Mouse (Mus musculus): Measurements from ENCODE around the gene Pdzrn4.
"Not testable (repeated sequence)": the region's sequence is repeated elsewhere in the genome, so short reads cannot be mapped to it uniquely, and the experiment has no call there.

Gene Pdzrn4

DNA sequence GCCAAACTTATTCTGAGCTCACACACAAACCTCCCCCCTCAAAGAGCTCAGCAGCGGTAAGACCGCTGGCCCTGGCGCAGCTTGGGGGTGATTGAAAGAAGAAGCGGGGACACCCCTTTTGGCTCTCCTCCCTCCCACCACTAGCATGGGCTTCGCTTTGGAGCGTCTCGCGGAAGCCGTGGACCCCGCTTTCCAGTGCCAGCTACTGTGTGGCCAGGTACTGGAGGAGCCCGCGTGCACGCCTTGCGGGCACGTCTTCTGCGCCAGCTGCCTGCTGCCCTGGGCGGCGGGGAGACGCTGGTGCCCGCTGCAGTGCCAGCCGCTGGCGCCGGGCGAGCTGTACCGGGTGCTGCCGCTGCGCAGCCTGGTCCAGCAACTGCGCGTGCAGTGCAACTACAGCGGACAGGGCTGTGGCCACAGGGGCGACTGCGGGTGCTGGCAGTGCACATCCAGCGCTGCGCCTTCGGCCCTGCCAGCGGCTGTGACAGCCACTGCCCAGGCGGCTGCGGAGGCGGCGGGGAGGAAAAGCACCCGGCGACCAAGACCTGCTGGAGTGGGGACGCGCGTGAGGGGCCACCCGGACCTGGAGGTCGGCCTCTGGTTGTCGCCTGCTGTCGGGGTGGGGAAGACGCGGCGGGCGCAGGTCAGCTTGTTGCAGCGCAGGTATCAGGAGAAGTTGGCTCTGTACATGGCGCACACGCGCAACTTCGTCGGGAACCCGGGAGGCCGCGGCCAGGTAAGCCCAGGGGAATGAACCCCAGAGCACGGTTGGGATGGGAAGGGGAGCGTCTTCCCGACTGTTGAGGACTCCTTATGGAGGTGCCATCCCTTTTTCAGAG, at the start of gene Pdzrn4:
Gene Pdzrn4 (plus strand): TSS at position 112 of the 839 bp plus-strand sequence.
- no peak for DNase-seq (ENCODE audit: low read depth)

DNA sequence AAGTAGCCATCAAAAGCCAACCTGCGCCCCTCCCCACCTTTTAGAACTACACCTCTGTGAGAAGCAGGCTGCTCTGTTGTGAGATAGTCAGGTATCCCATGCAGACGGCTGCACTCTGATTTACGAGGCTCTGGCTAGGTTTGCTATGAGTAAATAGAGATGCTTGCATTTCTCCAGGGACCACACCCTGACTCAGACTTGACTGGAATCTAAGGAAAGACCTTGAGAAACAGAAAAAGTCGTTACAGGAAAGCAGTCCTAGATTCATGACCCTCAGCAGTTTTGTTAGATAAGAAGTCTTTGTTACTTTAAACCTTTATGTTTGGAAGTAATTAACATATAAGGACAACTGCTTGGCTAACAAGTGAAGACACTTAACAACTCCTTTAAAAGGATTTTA, 49.3 kb upstream of the Pdzrn4 start:
- DNase-seq (ENCODE audit: low read depth), result no peak

DNA sequence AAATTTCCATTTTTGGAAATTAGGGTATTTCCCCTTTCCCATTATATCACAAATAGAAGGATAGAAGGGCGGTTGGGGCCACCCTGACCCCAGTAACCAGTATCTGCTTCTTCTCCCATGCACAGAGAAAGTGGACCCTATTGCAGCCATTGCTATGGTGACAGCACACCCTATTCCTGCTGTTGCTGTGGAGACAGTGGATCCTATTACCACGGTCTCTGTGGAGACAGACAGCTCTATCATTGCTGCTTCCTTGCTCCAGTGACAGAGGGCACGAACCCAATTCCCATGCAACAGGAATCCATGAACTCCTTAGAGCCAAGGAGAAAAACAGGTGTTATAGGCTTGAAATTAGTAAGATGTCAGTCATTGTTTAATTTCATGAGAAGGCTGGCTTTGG, 48.8 kb upstream of the Pdzrn4 start:
- DNase-seq (ENCODE audit: low read depth), result no peak

DNA sequence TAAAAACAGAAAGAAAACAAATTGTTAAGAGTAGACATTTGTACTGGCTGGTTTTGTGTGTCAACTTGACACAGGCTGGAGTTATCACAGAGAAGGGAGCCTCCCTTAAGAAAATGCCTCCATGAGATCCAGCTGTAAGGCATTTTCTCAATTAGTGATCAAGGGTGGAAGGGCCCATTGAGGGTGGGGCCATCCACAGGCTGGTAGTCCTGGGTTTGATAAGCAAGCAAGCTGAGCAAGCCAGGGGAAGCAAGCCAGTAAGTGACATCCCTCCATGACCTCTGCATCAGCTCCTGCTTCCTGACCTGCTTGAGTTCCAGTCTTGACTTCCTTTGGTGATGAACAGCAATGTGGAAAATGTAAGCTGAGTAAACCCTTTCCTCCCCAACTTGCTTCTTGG, 48.2 kb upstream of the Pdzrn4 start:
- DNase-seq (ENCODE audit: low read depth), result not testable (repeated sequence)

DNA sequence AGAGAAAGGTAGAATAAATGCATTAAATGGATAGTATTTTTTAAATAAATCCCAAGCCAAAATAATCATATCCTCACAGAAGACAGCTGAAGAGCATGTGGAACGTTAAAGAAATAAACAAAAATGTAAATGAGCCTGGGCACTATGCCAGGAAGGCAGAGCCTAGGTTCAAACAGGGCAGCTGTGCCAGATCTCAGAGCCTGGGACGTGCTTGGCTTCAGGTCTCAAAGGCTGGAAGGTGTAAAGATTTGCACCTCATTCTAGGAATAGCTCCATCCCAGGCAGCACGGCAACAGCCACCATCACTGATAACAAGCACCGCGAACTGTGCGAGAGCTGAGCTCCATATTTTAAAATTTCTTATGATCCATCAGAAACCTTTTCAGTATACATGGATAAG, 32.5 kb upstream of the Pdzrn4 start:
- DNase-seq (ENCODE audit: low read depth), result no peak

DNA sequence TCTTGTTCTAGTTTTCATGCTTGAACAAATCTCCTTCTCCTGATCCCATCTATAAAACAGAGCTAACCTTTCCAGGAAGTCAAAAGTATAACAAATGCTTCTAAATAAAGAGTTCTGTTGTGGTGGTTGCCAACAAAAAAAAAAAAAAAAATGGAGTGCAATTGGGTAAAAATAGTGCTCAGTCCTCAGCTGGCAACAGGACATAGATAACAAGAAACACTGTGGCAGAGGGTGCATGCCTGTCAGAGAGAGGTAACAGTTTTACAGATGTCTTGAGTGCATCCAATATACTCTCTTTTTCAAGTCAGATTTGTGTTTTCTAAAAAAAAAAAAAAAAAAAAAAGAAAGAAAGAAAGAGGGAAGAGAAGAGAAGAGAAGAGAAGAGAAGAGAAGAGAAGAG, 32.1 kb upstream of the Pdzrn4 start:
- DNase-seq (ENCODE audit: low read depth), result no peak

DNA sequence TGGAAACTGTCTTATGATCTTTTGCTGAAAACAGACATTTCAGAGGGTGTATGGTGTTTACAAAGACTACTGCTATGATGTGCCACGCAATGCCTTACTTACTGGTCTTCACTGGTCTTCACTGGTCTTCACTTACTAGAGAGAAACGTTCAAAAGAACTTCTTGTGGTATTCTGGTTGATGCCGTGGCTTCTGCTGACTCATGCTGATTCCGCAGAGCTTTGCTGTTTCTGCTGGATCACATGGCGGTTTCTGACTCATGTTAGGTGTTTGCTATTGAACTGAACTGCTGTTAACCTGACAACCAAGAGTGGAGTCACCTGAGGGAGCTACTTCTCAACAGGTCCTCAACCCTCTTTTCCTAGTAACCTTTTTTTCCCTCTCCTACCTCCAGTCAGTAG, 1.9 kb upstream of the Pdzrn4 start:
- no peak for DNase-seq (ENCODE audit: low read depth)

DNA sequence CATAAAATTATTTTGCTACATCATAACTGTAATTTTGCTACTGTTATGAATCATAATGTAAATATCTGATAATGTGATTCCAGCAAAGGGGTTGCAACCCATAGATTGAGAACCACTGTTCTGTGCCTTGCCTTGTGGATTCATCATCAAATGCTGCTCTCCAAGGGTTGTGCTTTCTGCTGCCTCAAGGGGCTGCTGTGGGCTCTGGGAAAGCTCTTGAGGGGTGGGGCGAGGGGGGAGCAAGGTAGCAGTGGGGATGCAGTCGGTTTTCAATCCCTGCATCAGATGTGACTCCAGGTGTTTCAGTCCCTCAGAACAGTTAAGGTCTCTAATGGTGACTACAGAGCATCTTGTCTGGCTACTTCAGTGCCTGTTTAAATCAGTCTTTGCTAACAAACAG, 2.1 kb downstream of the Pdzrn4 start:
- no peak for DNase-seq (ENCODE audit: low read depth)

DNA sequence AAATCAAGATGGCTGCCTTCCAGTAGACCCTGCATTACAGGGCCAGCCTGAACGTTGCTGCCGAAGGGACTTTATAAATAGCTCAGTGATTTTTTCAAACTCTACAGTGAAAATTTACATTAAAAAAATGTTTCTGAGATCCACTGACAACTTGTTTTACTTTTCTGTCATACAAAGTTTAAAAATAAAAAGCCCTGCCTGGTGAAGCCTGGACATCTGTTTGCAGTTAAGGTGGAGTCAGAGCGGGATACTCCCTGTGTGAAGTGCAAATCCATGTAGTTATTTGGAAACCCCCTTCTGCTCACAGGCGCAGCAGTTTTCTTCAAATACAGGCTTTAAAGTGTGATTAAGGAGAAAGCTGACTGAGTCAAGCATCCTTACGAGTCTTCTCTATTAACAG, 2.6 kb downstream of the Pdzrn4 start:
- no peak for DNase-seq (ENCODE audit: low read depth)

DNA sequence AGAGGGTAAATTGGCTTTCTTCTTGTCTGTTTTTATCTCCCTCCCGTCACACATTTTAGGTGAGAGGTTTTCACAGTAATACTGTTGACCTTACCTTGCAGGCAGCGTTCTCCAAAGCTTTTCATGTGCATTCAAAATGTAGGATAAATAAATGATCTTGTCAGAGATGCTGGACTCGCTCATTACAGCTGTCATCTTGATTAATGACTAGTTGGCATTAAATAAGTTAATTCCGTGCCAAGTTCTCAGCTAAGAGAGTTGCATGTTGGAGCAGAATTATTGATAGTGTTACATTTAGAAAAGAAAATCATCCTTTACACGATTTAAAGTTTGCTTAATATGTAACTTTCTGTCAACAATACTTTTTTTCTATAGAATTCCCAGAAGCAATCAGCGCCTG, 4.9 kb downstream of the Pdzrn4 start:
- no peak for DNase-seq (ENCODE audit: low read depth)

DNA sequence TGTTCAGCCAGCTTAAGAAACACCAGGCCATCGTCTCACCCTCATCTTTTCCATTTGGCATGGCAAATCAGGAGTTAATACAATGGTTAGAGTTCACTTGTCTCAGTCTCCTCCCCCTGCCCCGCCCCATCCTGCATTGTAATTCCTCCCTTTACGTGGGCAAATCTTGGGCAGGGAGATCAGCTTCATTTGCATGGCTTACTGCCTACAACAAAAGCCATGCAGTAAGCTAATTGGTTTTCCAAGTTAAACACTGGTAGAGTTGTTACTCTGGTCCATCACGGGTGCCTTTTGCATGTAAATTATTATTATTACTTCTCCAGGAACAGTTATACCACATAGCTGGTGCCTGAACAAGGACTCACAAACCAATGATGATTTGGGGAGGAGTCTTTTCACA, 18.6 kb downstream of the Pdzrn4 start:
- DNase-seq (ENCODE audit: low read depth), result no peak

DNA sequence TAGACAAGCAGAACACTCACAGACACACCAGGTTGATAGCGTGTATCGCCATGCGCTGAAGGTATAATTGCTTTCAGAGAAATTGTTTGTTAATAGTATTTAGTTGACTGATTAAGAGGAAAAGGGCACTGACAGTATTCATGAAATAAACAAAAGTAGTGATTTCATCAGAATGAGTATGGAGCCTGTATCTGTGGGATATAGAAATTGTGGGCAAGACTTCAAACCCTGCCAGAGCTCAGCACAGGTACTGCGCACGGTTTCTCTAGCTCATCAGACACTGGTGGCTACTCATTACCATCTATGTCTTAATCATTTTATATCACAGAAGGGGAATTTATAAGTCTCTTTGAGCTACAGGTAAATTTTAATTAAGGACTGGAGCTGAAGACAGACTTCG, 19.5 kb downstream of the Pdzrn4 start:
- DNase-seq (ENCODE audit: low read depth), result no peak

DNA sequence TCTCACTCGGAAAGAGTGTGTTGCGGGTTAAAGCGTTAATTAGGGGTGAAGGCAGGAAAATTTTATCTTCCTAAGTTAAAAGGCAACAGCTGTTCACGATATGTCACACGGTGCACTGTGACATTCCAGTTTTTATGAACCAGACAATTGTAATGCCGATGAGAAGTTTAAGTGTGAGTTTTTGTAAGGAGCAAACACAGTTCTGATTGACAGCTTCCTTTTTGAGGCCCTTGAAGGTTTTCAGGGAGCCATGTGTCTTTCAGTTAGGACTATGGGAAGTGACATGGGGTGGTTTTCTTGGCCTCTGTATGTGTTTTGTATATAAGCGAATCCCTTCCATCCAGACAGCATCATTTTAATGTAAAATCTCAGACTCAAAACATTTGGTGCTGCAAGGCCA, 20.0 kb downstream of the Pdzrn4 start:
- DNase-seq (ENCODE audit: low read depth), result no peak

DNA sequence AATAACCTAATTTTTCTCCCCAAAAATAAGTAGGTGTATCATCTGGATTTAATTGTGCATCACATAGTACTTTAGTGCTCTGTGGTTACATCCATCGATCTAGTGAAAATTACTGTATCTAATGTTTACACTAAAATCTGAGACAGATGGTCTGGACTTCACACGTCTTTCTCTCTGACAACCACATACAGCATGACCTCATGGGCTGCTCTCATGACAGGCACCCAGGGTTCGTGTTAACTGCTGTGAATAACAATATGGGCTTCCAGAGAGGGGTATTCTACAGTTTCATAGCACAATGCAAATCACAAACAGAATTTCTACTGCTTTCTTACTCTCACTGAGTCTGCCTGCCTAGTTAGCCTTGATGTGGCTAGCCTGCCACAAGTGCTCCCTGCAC, 20.4 kb downstream of the Pdzrn4 start:
- DNase-seq (ENCODE audit: low read depth), result no peak

DNA sequence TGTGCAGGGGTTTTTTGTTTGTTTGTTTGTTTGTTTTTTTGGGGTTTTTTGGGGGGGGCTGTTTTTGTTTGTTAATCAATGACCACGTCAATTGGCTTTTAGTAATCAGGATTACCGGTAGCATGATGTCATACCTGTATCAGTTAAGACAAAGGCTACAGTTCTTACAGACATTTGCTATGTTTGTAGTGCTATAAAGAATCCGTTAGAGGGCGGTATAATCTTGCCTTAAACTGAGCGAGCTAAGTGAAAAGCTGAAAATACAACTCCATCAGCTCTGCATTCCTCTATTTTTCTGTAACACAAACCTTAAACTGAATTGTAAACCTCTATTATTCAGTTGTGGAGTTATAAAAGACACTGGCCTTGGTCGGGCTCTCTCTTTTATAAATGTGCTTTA, 37.9 kb downstream of the Pdzrn4 start:
- no peak for DNase-seq (ENCODE audit: low read depth)

DNA sequence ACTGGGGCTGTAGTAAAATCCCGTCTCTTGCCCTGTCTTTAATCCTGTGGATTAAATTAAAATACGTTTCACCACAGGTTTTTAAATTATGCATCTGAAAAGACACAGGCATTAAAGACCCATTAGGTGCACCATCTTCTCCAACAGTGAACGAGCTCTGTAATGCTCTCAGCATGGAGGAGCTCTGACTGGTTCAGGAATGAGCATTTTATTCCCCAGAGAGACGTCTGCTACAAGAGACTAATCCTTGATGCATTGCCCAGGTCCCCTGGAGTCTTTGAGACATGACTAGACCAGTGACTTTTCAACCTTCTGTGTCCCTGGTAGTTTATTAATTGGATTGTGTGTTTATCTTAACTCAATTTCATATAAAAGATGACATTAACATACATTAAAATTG, 38.6 kb downstream of the Pdzrn4 start:
- no peak for DNase-seq (ENCODE audit: low read depth)

DNA sequence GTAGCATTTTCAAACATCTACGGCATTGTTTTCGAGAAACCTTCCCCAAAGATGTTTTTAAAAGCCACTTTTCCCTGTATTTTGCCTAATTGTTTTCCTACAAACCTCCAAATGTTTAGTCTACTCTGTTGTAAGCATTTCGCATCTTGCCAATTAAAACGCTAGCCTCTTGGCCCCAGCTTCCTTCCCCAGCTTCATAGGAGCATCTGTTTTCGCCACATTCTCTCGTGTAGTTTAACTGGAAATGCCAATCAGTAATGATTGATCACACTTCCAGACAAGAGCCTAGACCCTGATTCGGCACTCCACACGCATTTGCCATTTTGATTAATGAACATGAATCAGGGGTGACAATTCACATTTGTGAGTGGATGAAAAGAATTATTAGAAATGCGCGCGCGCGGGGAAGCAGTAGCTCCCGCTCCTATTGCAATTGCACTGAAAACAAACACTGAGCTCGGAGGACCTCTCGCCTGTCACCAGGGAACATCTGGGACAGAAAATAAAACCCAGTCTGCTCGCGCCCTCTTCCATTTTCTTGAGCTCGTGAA, 45.0 kb downstream of the Pdzrn4 start:
- no peak for DNase-seq (ENCODE audit: low read depth)

DNA sequence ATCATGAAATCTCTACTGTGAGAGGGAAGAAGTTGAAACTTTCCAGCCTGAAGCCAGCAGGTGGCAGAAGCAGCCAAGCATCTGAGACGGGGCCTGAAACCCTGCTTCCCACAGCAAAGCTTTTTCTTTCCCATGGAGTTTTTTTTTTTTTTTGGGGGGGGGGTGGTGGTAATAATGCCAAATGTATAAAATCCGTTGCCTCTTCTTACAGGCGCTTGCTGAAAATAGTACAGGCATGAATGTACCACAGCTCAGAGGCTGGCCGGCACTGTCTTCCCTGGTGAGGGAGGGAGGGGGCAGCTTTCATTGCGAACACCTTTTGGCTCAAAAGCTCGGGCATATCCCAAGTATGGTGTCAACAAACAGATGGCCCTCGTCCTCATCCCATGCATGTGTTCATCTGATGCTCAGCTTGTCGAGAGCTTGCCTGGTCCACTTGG, 51.0 kb downstream of the Pdzrn4 start:
- DNase-seq (ENCODE audit: low read depth), result no peak

DNA sequence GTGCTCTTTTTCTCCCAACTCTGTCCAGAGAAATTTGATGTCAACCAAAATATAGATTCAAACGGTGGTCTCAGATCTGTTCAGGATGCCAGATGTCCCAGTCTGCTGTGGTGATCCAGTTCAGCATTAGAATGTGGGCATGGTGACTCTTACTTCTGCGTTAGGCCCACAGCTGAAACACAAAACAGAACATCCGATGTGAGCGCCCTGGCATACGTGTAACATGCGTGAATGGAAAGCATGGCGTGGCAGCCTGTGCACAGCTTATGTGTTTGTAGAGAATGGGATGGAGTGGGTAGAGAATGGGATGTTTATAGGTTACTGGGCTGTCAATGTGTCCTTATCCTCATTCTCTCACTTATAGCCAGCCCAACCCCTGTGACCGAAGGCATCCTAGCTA, 52.4 kb downstream of the Pdzrn4 start:
- no peak for DNase-seq (ENCODE audit: low read depth)

DNA sequence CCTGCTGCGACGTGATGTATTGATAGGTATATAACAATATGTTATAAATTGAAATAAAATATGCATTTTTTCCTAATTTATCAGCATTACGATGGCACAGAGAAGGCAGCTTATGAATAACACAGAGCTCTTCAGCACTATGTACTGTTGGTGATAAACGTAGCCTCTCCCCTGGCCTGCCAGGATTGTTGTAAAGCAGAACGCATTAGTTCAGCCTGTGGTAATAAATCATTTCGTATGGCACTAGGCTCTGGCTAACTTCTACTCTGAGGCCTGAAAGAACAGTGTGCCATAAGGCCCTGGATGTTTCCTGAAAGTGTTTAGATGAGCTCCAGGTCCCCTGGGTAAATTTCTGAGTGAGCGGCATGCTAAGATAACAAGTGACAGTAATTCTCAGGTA, 55.9 kb downstream of the Pdzrn4 start:
- DNase-seq (ENCODE audit: low read depth), result no peak

DNA sequence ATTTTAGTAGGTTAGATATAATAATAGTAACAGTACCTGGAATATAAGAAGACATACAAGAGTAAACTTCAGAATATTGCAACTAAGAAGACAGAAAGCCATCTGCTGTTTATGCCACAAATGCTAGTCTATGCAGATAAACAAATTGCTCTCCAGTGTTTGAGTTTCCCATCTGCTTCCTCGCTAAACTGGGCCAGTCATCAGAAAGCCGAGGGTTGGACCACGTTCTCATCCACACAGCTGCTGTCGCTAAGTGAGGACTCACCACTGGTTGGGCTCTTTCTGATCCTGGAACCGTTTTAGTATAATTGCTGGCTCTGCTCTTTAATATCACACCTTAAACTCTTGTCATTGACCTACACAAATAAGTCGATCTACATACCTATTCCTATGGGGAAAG, 85.5 kb downstream of the Pdzrn4 start:
- DNase-seq (ENCODE audit: low read depth), result no peak

DNA sequence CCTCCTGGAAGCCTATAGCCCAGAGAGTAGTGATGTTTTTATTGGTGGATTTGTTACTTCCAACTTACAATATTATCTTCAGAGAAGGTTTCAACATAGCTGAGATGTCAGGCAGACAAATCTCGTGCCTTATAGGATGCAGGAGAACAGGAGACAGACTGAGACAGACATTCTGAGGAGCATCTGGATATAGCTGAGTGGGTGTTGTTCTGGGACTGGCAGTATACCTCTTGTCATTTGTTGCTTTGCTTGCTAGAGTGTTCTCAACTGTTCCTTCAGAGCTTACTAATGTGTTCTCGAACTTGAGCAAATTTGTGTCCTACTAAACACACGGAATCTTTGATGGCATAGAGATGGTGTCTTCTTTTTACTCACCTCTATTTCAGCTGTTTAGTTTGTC, 94.7 kb downstream of the Pdzrn4 start:
- no peak for DNase-seq (ENCODE audit: low read depth)

DNA sequence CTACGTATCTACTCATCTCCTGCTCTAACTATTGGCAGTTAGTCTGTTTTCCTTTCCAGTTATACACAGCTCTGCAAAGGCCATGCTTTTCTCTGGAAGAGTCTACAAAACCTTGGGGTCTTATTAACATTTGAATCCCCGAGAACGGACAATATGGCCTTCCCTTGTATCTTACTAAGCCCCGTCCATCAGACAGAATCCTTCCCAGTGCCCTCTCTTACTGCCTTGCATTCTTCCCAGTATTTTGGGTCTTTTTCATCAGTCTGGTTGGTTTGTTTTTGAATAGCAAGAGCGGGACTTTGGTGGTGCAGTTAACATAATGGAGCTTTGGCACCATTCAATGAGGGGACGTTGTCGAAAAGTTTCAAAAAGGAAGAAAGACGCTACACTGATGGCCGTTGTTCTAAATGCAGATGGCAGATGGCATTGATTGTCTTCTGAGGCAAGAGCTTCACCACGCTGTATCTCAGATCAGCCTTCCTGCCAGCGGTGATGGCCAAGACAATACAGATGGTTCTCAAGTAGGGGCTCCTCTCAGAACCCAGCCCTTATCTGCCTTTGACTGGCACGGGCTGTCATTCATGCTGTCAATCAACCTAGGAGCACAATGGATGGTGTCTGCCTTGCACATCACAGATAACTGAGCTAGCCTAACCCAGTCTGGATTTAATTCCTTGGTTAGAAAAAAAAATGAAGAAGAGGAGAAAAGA, 98.9 kb downstream of the Pdzrn4 start:
- DNase-seq (ENCODE audit: low read depth), result no peak

All from induced T-regulatory cell, adult 2 months (primary cell).